ENCODE assay signal across 18 mouse cellular contexts in genomic region chr7:49388137-49388536, GRCm38 (mm10).
"Had no signal": no experiment of that assay in that cellular context is flagged by ENCODE, and none has a peak within 500 bp of the region (broad histone marks: within the 10 kb centered on the region; RNA-seq: fewer than 3 reads in every experiment).

No protein-coding gene starts in this region.

- H3K4me2 ChIP-seq: limb, embryonic 13.5 days; liver, embryonic 12.5 days; liver, embryonic 15.5 days; lung, embryonic 15.5 days; midbrain, embryonic 11.5 days had no signal

- ATAC-seq: liver, embryonic 12.5 days had no signal

- H3K27ac ChIP-seq: kidney, postnatal 0 days; left cerebral cortex, adult 2 months; limb, embryonic 13.5 days; liver, embryonic 12.5 days; liver, embryonic 15.5 days; lung, embryonic 15.5 days had no signal

- H3K36me3 ChIP-seq: limb, embryonic 13.5 days; liver, embryonic 12.5 days; liver, embryonic 15.5 days; lung, embryonic 15.5 days had no signal

- H3K4me1 ChIP-seq: liver, embryonic 12.5 days; liver, embryonic 15.5 days had no signal

- H3K4me3 ChIP-seq: left cerebral cortex, adult 2 months; limb, embryonic 13.5 days; liver, embryonic 12.5 days; liver, embryonic 15.5 days; lung, embryonic 15.5 days had no signal

- DNase-seq: kidney, adult 2 months; kidney, postnatal 25 days; layer of hippocampus, postnatal 36 days; liver; lung, adult 18-20 months; lung, postnatal 10 days; lung, postnatal 36 days; midbrain, embryonic 14.5 days; right cerebral cortex, postnatal 25 days; thymus, adult 18-20 months; thymus, postnatal 4 days had no signal

- H3K27me3 ChIP-seq: limb, embryonic 13.5 days; liver, embryonic 12.5 days; liver, embryonic 15.5 days; lung, embryonic 15.5 days had no signal

- H3K9ac ChIP-seq: limb, embryonic 13.5 days; liver, embryonic 12.5 days; liver, embryonic 15.5 days; lung, embryonic 15.5 days had no signal

- H3K9me3 ChIP-seq: limb, embryonic 13.5 days; liver, embryonic 12.5 days; liver, embryonic 15.5 days; lung, embryonic 15.5 days had no signal
